Mouse (Mus musculus) cerebellum, adult 2 months (tissue): ENCODE data around the gene Sorcs2.

ENCODE experiments used
- CTCF ChIP-seq: fragments of 200-500 bp; IDR thresholded peaks from 2 replicates; pipeline ENCODE4 v1.5.1; 2011; ENCODE audit warnings: low read depth, mild to moderate bottlenecking, control low read depth, low read length, moderate library complexity, borderline replicate concordance; ENCODE audit not compliant: insufficient read depth
- POLR2A ChIP-seq: fragments of 200-500 bp; IDR thresholded peaks from 2 replicates; pipeline ENCODE4 v1.6.1; 2011; ENCODE audit warnings: low read length, control low read depth, borderline replicate concordance; ENCODE audit not compliant: insufficient read depth

DNA sequence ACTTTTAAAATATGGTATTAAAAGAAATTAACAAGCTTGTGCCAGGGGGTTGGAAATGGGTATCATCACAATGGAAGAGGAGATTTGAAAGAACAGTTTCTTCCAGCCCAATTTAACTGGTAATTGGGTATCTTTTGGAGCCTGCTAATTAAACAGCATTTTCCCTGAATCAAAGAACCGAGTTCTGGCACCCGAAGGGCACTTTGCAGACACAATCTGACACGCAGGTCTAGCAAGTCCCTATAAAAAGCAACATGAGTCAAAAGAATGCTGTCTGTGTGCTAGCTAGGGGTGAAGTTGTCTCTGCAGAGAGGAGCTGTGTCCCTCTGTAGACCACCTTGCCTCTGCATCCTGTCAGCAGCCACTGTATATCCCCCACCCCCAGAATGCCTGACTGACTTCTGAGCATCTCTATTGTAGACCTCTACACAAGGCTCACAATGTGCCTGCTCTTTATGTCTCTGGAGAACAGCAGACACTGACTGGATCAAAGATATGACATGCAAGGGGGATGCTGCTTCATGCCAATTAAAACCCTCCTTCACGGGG lies 289.5 kb downstream of the Sorcs2 start:
- TF ChIP-seq POLR2A (no peak), CTCF (no peak)
